Mouse (Mus musculus) liver, adult 2 months (tissue): ENCODE data around the gene Polr2f.

Experiments used
- CTCF ChIP-seq: fragments of 200-500 bp; IDR thresholded peaks from 2 replicates; pipeline ENCODE4 v1.5.1; 2011; ENCODE audit warnings: low read depth, low read length, control low read depth
- POLR2A ChIP-seq: fragments of 200-500 bp; IDR thresholded peaks from 2 replicates; pipeline ENCODE4 v1.6.1; 2011; ENCODE audit warnings: low read length, control low read depth; ENCODE audit not compliant: insufficient read depth; ENCODE audit errors: extremely low read depth

GRCm38 (mm10) chr15:79144021-79144420, 3.2 kb downstream of the Polr2f start:
- no peak for TF ChIP-seq CTCF
- no peak for TF ChIP-seq POLR2A
